Mouse (Mus musculus) midbrain, postnatal 0 days (tissue): ENCODE data around the gene Col23a1. TPM values are rescaled to one million over a fixed set of nuclear protein-coding genes. Genes with fewer than 3 reads are reported as not detected.

Experiments
- ATAC-seq: fragments of 200-750 bp; cut with Nextera tagmentation; 2 replicates; pipeline ENCODE4 v1.8.0; 2017; ENCODE audit warnings: moderate number of reproducible peaks, mild to moderate bottlenecking, moderate TSS enrichment, moderate library complexity; ENCODE audit not compliant: low FRiP score
- DNase-seq: peaks from one replicate; pipeline ENCODE4 v3.0.0-alpha.2; 2015; ENCODE audit warnings: low spot score
- H3K27ac ChIP-seq: fragments of 300-500 bp; sonication (generic); 2 replicates; pipeline ENCODE4 v1.5.1; 2014; ENCODE audit warnings: low read depth, mild to moderate bottlenecking, low read length, mixed read lengths
- H3K27me3 ChIP-seq: fragments of 300-500 bp; sonication (generic); 2 replicates; pipeline ENCODE4 v1.6.1; 2014; ENCODE audit warnings: low read length, control low read depth, mixed read lengths; ENCODE audit not compliant: insufficient read depth
- H3K36me3 ChIP-seq: fragments of 300-500 bp; sonication (generic); 2 replicates; pipeline ENCODE4 v1.6.1; 2014; ENCODE audit warnings: low read length, control low read depth, mixed read lengths; ENCODE audit not compliant: insufficient read depth
- H3K4me1 ChIP-seq: fragments of 300-500 bp; sonication (generic); 2 replicates; pipeline ENCODE4 v1.6.1; 2014; ENCODE audit warnings: mild to moderate bottlenecking, control low read depth, antibody characterized with exemption, low read length, mixed read lengths; ENCODE audit not compliant: insufficient read depth
- H3K4me2 ChIP-seq: fragments of 300-500 bp; sonication (generic); 2 replicates; pipeline ENCODE4 v1.6.1; 2014; ENCODE audit warnings: low read depth, mild to moderate bottlenecking, low read length, mixed read lengths; ENCODE audit not compliant: poor library complexity, severe bottlenecking
- H3K4me3 ChIP-seq: fragments of 300-500 bp; sonication (generic); 2 replicates; pipeline ENCODE4 v1.5.1; 2014; ENCODE audit warnings: low read depth, mild to moderate bottlenecking, low read length, moderate library complexity
- H3K9ac ChIP-seq: fragments of 300-500 bp; sonication (generic); replicated peaks from 2 replicates; pipeline ENCODE4 v1.6.1; 2014; ENCODE audit warnings: mild to moderate bottlenecking, low read length, moderate library complexity, mixed read lengths; ENCODE audit not compliant: poor library complexity, severe bottlenecking
- H3K9me3 ChIP-seq: fragments of 300-500 bp; sonication (generic); 2 replicates; pipeline ENCODE4 v1.6.1; 2016; ENCODE audit warnings: low read length, control low read depth
- CTCF ChIP-seq: IDR thresholded peaks from 2 replicates; pipeline ENCODE4 v1.5.1; 2016; ENCODE audit warnings: antibody characterized with exemption, mild to moderate bottlenecking
- WGBS: fragments of 180-500 bp; shearing (Covaris S2); extraction: QIAGEN DNeasy Blood & Tissue Kit; methylation state at CpG from one replicate; pipeline ENCODE4 v1.1.7; 2014; 5-methylcytosine and 5-hydroxymethylcytosine counted together
- polyA plus RNA-seq: library from polyadenylated mRNA; unstranded; fragments of >200 nt; fragmentation: Nextera tagmentation; extraction: Ambion mirVana; gene quantifications from 2 replicates; pipeline ENCODE4 v1.2.1, GENCODE M21; 2015
- total RNA-seq: library from RNA; depleted of rRNA; stranded (reverse); fragments of >200 nt; gene quantifications from 2 replicates; pipeline ENCODE4 v1.2.3, GENCODE M21; 2014

Col23a1 gene
- total and polyA plus RNA-seq, 2 experiments from 2014 or later: 4.5 to 13.5 TPM

- Histone ChIP-seq H3K4me1 (no peaks in the 10 kb centered on the region), H3K9ac (no peak overlapping the region), H3K27me3 (no peaks in the 10 kb centered on the region), H3K4me3 (no peak overlapping the region), H3K27ac (no peak overlapping the region), H3K36me3 (no peaks in the 10 kb centered on the region), H3K9me3 (no peaks in the 10 kb centered on the region), H3K4me2 (no peak overlapping the region)
- ATAC-seq: no peak
- TF ChIP-seq CTCF: no peak
- 81% methylated on average over 10 of the region's 10 CpGs for WGBS
- no peak for DNase-seq
These were observed 212.7 kb downstream of the Col23a1 start for GRCm38 (mm10) chr11:51502431-51502851.

DNA sequence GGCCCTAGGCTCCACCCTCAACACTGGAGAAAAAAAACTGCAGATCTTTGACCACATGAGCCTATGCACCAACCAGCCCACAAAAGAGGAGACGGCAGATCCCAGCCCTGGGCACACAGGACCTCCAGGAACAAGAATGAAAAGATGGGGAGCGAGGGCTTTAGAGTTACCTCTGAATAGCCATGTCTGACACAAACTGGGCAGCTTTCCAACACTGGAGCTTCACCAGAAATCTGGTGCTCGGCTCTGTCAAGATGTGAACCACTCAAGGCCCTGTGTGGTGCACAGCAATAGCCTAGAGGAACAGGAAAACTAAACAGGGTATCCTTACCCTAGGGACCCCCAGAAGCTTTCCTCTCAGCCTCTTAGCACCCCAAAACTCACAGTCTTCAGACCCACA is 215.2 kb downstream of the Col23a1 start:
- Histone ChIP-seq H3K9me3 (no peaks in the 10 kb centered on the region), H3K4me3 (no peak overlapping the region), H3K4me2 (no peak overlapping the region), H3K27ac (no peak overlapping the region), H3K36me3 (no peaks in the 10 kb centered on the region), H3K27me3 (no peaks in the 10 kb centered on the region), H3K9ac (no peak overlapping the region), H3K4me1 (no peaks in the 10 kb centered on the region)
- ATAC-seq: no peak
- TF ChIP-seq CTCF: no peak
- peak; percentile 64 for DNase-seq
- WGBS: 50% methylated on average over 3 of the region's 3 CpGs

DNA sequence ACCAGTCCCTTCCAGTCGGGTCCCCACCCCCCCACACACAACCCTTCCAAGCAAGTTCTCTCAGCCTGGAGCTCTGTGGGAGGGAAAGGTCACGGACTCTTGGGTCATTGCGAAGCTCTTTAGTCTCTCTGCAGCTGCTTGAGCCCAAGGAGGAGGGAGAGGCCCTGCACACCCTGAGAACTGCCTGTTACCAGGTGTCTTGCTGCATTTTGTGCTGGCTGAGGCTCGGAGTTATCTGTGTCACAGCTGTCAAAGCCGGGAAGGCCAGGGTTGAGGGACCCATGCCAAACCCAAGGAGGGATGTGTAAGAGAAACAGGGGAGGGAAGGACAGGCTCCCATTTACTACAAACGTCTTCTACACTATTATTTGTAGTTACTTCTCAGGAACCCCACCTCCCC is 218.3 kb downstream of the Col23a1 start:
- no peak overlapping the region for H3K9ac ChIP-seq
- no peak for ATAC-seq
- WGBS: 53% methylated on average over 6 of the region's 6 CpGs
- no peaks in the 10 kb centered on the region for H3K4me1 ChIP-seq
- no peaks in the 10 kb centered on the region for H3K36me3 ChIP-seq
- H3K4me3 ChIP-seq: no peak overlapping the region
- no peak for TF ChIP-seq CTCF
- no peak overlapping the region for H3K4me2 ChIP-seq
- no peak overlapping the region for H3K27ac ChIP-seq
- H3K9me3 ChIP-seq: no peaks in the 10 kb centered on the region
- H3K27me3 ChIP-seq: no peaks in the 10 kb centered on the region
- no peak for DNase-seq

- no peak overlapping the region for H3K4me2 ChIP-seq
- H3K27ac ChIP-seq: no peak overlapping the region
- no peaks in the 10 kb centered on the region for H3K36me3 ChIP-seq
- no peaks in the 10 kb centered on the region for H3K9me3 ChIP-seq
- ATAC-seq (no peak), DNase-seq (no peak)
- WGBS: 88% methylated on average over 5 of the region's 5 CpGs
- no peaks in the 10 kb centered on the region for H3K4me1 ChIP-seq
- no peaks in the 10 kb centered on the region for H3K27me3 ChIP-seq
- no peak overlapping the region for H3K9ac ChIP-seq
- no peak overlapping the region for H3K4me3 ChIP-seq
- no peak for TF ChIP-seq CTCF
These were observed 219.5 kb downstream of the Col23a1 start for GRCm38 (mm10) chr11:51509211-51509610.

DNA sequence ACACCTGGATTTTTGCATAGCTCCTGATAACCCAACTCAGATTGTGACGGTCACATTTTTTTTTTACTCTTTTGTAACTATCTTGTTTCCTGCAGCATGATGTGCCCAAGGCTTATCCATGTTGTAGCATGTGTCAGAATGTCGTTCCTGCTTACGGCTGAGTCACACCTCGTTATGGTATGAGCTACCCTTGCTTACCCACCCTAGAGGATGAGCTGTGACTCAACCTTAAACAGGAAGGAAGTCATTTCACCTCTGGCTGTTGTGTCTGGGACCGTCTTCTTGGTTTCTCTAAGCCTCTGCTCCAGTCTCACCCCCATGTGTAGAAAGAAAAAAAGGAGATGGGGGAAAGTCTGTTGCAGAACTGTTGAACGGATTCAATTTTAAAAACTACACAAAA is 223.3 kb downstream of the Col23a1 start:
- Histone ChIP-seq H3K36me3 (no peaks in the 10 kb centered on the region), H3K27me3 (no peaks in the 10 kb centered on the region), H3K4me2 (no peak overlapping the region), H3K4me1 (no peaks in the 10 kb centered on the region), H3K4me3 (no peak overlapping the region), H3K9ac (no peak overlapping the region), H3K9me3 (no peaks in the 10 kb centered on the region), H3K27ac (no peak overlapping the region)
- DNase-seq (no peak), ATAC-seq (no peak)
- TF ChIP-seq CTCF: no peak
- 87% methylated on average over 6 of the region's 6 CpGs for WGBS

- WGBS: 64% methylated on average over 11 of the region's 11 CpGs
- H3K4me2 ChIP-seq: no peak overlapping the region
- no peak overlapping the region for H3K27ac ChIP-seq
- no peak for TF ChIP-seq CTCF
- no peaks in the 10 kb centered on the region for H3K36me3 ChIP-seq
- no peaks in the 10 kb centered on the region for H3K27me3 ChIP-seq
- no peak for ATAC-seq
- H3K4me3 ChIP-seq: no peak overlapping the region
- H3K9ac ChIP-seq: no peak overlapping the region
- DNase-seq: peak; percentile 42
- H3K4me1 ChIP-seq: no peaks in the 10 kb centered on the region
- no peaks in the 10 kb centered on the region for H3K9me3 ChIP-seq
These were observed 225.6 kb downstream of the Col23a1 start for GRCm38 (mm10) chr11:51515346-51515745.
